Mouse (Mus musculus): ENCODE results near the gene Sugp1.

The Sugp1 gene

DNA sequence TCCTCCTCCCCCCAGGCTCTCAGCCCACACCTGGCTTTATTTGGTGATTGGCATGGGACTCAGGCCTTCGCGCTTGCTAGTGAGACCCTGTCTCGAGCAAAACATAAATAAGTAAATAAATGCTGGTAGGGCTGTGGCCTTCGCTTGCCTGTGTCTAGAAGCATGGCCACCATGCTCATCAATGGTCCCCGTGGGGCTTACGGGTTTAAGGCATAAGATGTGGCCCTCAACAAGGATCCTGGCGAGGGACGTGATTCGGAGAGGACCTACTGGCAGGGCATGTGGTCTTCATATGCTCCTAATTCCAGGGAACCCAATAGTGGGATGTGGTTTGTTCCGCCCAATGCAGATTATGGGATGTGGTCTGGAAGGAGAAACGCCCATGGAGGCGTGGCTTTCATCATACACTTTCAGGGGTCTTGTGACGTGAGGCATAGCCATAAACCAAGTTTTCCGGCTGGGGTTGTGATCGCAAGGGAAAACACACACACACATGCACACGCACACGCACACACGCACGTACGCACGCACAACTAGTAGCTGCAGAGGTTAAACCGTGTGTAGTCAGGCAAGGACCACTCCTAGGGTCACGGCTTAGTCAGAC, 68.7 kb downstream of the Sugp1 start:
- no peak for DNase-seq (ENCODE audit: extremely low spot score)

DNA sequence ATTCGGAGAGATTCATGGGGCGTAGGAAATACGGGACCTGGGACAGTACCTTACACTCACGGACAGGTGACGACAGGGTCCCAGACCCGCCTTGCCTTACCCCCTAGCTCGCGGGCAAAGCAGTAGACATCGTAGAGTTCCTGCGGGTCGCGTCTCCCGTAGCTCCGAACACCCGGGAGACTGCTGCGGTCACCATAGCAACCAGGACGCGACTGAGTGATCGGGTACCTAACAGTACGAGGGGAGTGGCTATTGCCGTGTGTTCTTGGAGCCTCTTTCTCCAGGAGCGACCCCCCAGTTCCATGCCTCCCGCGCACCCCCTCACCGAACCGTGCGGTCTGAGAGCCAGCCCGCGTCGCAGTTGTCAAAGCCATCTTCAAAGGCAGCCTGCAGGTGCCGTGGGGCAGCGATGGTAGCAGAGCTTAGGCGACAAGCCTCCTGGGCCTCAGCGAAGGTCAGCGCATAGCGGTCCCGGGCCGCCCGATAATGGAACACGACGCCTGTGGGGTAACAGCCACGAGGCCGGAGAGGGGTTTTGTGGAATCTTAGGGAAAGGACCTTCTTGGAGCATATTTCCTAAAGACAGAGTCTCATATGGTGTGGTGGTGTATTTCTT, 69.9 kb downstream of the Sugp1 start:
- no peak for DNase-seq (ENCODE audit: extremely low spot score)

DNA sequence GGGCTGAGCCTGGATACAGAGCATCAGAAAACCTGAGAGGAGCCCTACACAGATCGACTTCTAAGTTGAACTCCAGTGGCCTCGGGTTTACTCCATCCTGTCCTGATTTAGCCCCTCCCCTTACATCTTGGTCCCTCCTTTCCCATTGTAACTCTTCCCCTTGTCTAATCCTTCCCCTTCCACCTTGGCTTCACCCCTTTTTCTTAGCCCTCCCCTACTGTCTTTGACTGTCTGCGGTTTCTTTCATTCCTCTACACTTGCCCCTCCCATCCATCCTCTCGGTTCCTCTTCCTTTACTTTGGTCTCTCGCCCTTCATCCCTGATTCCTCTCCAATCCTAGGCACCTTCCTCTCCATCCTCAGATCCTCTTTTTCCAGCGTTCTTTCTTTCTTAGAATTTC, 71.9 kb downstream of the Sugp1 start:
- no peak for DNase-seq (ENCODE audit: extremely low spot score)

DNA sequence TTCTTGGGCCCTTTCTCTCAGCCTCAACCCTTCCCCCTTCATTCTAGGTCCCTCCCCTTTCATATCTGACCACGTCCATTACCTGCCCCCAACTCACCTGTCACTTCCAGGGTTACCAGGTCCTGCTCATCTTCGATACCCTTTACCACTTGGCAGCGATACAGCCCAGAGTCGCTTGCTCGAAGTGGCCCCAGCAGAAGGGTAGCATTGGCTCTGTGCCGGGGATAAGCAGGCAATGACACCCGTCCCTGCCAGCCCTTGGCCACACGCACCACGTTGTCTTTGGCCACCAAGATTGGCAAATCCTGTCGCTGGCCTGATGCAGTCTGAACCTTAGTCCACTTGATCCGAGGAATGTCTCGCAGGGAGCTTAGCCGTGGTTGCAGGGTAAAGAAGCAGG, 72.3 kb downstream of the Sugp1 start:
- no peak for DNase-seq (ENCODE audit: extremely low spot score)

DNA sequence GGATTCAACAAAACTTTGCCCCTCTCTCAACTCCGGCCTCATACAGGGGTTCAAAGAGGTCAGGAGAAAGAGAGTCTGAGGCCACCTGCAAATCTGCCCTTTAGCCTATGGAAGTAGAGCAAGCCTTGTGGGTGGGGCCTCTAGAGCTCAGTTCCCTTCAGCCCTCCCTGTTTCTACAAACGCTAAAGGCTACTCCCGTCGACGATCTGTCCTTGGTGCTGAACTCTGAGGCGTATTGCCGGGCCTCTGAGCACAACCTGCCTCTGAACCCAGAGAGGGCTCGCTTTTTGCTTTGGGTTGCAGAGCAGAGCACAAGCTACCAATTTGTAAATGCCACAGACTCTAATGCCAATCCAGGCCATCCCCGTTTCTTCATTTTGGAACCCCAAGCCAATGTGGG, 75.0 kb downstream of the Sugp1 start:
- DNase-seq (ENCODE audit: extremely low spot score), result peak; percentile 47

DNA sequence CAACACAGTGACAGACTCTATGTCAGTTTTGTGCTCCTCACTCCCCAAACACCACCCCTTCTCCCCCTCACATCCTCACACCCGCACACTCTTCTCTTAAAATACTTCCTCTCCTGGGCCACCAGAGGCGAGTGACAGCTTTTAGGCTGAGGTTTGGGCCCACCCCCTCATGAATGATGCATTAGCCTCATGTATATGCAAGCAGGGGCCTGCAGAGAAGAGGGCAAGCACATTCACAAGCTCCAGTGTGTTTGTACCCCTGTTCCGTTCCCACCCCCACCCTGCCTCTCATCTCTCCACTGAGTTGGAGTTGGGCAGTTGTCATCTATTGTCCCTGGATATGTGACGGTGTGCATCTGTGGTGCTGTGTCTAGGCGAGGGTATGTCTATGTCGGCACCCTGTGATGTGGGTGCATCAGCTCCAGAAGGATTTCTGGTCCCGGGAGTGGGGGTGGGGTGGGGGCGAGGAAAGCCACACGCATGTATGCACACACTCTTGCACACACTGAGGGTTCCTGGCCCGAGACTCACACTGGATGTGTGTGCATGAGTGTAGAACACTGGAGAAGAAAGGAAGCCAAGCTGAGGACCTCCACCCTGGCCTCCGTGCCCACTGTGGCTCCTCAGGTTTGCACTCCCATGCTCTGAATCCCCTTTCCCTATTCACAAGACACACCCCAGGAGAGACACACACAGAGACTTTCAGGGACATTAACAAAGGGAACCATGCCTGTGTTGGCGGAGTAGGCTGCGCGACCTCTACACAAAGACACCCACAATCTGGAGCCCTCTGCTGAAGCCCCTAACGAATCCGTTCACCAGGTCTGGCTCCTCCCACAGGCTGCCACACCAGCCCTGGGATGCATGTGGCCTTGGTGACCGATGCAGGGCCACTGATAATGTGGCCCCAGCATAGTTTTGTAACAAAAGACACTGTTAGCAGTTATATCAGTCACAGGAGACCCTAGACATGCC, 76.4 kb downstream of the Sugp1 start:
- no peak for DNase-seq (ENCODE audit: extremely low spot score)

DNA sequence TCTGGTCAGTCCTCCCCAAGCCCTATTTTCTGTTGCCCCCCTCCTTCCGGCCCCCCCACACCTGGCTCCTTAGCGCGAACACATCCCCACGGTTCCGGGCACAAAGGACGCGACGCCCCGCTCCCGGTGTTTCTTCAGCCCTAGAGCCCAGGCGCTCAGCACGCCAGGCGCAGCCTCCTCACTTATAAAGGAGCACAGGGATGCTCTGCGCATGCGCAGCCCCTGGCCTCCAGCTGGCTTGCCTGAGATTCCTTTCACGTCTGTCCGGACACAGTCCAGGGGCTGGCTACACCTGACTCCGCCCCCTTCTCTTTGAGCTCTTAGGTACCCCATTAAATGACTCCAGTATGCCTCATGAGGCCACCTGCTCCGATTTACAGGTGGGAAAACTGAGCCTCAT, 78.1 kb downstream of the Sugp1 start, which contains the start of gene Ncan:
TSS of gene Ncan (minus strand) at position 207 of the 400 bp plus-strand sequence.
- DNase-seq (ENCODE audit: extremely low spot score), result peak; percentile 74
